Mouse (Mus musculus) cerebellum, adult 2 months (tissue): ENCODE data around the gene Pomgnt2. TPM values are rescaled to one million over a fixed set of nuclear protein-coding genes. Genes with fewer than 3 reads are reported as not detected.

Source experiments
- DNase-seq, 2 experiments: peaks; one replicate each; pipeline ENCODE4 v3.0.0; 2021
- H3K27ac ChIP-seq: fragments of 200-500 bp; 2 replicates; pipeline ENCODE4 v1.5.1; 2012; ENCODE audit warnings: low read length, control low read depth, inconsistent platforms; ENCODE audit not compliant: insufficient read depth
- H3K27me3 ChIP-seq: fragments of 200-500 bp; 2 replicates; pipeline ENCODE4 v1.6.1; 2012; ENCODE audit warnings: inconsistent platforms, mild to moderate bottlenecking, low read length, moderate library complexity; ENCODE audit not compliant: control insufficient read depth, insufficient read depth
- H3K4me1 ChIP-seq: fragments of 200-500 bp; 2 replicates; pipeline ENCODE4 v1.6.1; 2011; ENCODE audit warnings: low read length; ENCODE audit not compliant: control insufficient read depth, insufficient read depth
- H3K4me3 ChIP-seq: fragments of 200-500 bp; replicated peaks from 2 replicates; pipeline ENCODE3; 2011; ENCODE audit warnings: mild to moderate bottlenecking, low read depth, low read length, control low read depth; ENCODE audit not compliant: insufficient read depth
- CTCF ChIP-seq: fragments of 200-500 bp; IDR thresholded peaks from 2 replicates; pipeline ENCODE4 v1.5.1; 2011; ENCODE audit warnings: low read depth, mild to moderate bottlenecking, control low read depth, low read length, moderate library complexity, borderline replicate concordance; ENCODE audit not compliant: insufficient read depth
- POLR2A ChIP-seq: fragments of 200-500 bp; IDR thresholded peaks from 2 replicates; pipeline ENCODE4 v1.6.1; 2011; ENCODE audit warnings: low read length, control low read depth, borderline replicate concordance; ENCODE audit not compliant: insufficient read depth
- WGBS: fragments of 180-500 bp; shearing (Covaris S2); methylation state at CpG from one replicate; pipeline ENCODE4 v1.1.7; 2018; 5-methylcytosine and 5-hydroxymethylcytosine counted together
- polyA plus RNA-seq: library from polyadenylated mRNA; depleted of rRNA; stranded (reverse); fragments of >200 nt; gene quantifications from 2 replicates; pipeline ENCODE4 v1.2.3, GENCODE M21; 2012; rRNA removed

Pomgnt2 gene
- polyA plus RNA-seq: 41.0 and 43.5 TPM in 2 replicates

DNA sequence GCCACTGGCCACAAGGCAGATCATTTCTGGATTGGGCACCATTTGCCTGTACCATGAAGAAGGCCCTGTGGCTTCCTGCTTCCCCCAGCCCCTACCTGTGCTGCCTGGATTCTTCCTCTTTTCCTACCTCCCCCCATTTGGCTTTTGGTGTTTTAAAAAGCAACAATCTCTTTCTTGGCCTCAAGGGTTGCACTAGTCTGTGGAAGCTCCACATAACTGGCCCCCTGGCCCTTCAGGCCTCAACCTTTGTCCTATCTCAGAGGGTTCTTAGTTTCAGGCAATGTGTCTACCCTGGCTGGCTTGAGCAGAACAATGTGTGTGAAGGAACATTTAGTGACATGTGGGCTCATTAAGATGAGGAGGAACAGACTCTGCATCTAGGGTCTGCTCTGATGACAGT is at the start of gene Pomgnt2:
Gene Pomgnt2, minus strand, starts transcription at position 101 of the 400 bp plus-strand sequence.
- no peak for DNase-seq
- no peaks in the 10 kb centered on the region for H3K27me3 ChIP-seq
- no peak for TF ChIP-seq POLR2A
- TF ChIP-seq CTCF: no peak
- peaks cover 16% of the 10 kb centered on the region for H3K4me1 ChIP-seq
- H3K4me3 ChIP-seq: peak within 1 kb of the TSS; percentile 63
- H3K27ac ChIP-seq: no peak within 1 kb of the TSS

GRCm38 (mm10) chr9:122039848-122040247 is 42.9 kb upstream of the Pomgnt2 start:
- Histone ChIP-seq H3K27ac (peak overlapping the region; percentile 99), H3K27me3 (no peaks in the 10 kb centered on the region), H3K4me3 (no peak overlapping the region), H3K4me1 (peaks cover 44% of the 10 kb centered on the region)
- DNase-seq: peak; percentile 38 to 79
- no peak for TF ChIP-seq CTCF
- no peak for TF ChIP-seq POLR2A
- WGBS: 18% methylated on average over 4 of the region's 4 CpGs

- H3K27me3 ChIP-seq: no peaks in the 10 kb centered on the region
- H3K4me1 ChIP-seq: peaks cover 52% of the 10 kb centered on the region
- H3K27ac ChIP-seq: peak overlapping the region; percentile 99; the same call in 1 of the 2 replicates
- DNase-seq: peak; percentile 21 to 52
- no peak overlapping the region for H3K4me3 ChIP-seq
- TF ChIP-seq CTCF (no peak), POLR2A (no peak)
- WGBS: 13% methylated on average over 1 of the region's 1 CpGs
These were observed 41.7 kb upstream of the Pomgnt2 start for GRCm38 (mm10) chr9:122038631-122039030.

DNA sequence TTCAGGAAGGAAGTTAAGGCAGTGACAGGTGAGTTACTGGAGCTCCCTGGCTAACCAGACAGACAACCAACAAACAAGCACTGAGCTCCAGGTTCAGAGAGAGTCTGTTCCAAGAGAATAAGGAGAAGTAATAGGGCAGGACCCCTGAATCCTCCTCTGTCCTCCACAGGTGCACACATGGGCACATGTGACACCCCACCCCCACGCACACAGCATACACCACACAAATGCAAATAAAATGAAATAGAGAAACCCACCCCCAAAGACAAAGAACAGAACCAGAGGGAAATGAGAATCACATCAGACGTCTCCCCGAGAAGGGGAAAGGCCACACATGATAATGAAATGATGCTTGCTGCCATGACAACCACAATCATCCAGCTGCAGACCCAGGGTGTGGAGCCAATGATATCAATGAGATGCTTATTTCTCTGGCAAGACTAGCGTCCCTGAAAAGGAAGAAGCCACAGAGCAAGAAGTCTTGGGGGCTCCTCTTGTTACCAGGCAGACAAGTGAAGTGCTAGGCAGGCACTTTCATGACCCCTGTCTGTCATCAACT is 39.7 kb upstream of the Pomgnt2 start:
- no peak for DNase-seq
- no peaks in the 10 kb centered on the region for H3K27me3 ChIP-seq
- H3K4me1 ChIP-seq: peaks cover 70% of the 10 kb centered on the region
- no peak for TF ChIP-seq POLR2A
- no peak for TF ChIP-seq CTCF
- 84% methylated on average over 4 of the region's 4 CpGs for WGBS
- H3K4me3 ChIP-seq: no peak overlapping the region
- peak overlapping the region; percentile 43; the same call in 1 of the 2 replicates for H3K27ac ChIP-seq

DNA sequence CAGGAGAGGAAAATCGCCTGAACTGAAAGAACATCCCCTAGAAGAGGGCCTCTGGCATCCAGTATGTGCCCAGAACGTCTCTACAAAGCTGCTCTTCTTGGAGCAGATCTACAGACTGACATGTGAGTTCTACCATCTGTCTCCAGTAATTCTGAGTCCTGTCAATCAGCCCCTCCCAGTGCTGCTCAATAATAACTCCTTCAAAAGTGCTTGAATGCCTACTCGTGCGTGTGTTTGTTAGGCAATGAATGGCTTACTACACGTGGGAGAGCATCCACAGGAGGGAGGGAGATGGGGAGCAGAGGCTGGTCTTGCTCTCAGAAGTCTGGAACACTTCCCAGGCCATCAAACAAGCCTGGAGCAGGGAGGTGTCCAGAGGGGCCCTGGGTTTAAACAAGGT is 38.9 kb upstream of the Pomgnt2 start:
- H3K27ac ChIP-seq: peak overlapping the region; percentile 43; the same call in 1 of the 2 replicates
- no peaks in the 10 kb centered on the region for H3K27me3 ChIP-seq
- peak in 1 of 2 experiments; percentile 42 for DNase-seq
- TF ChIP-seq CTCF: no peak
- no peak for TF ChIP-seq POLR2A
- no peak overlapping the region for H3K4me3 ChIP-seq
- peaks cover 78% of the 10 kb centered on the region for H3K4me1 ChIP-seq
- WGBS: 14% methylated on average over 5 of the region's 5 CpGs

DNA sequence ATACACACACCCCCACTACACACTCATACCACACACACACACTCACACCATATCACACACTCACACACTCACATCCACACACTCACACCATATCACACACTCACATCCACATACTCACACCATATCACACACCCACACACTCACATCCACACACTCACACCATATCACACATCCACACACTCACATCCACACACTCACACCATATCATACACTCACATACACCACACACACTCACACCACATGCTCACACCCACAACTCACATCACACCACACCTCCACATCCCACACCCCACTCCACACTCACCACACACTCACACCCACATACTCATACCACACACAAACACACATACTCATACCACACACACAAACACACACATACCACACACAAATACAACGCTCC is 38.0 kb upstream of the Pomgnt2 start:
- H3K4me3 ChIP-seq: no peak overlapping the region
- H3K27ac ChIP-seq: peak overlapping the region; percentile 52
- WGBS: 100% methylated on average over 1 of the region's 1 CpGs
- H3K4me1 ChIP-seq: peaks cover 83% of the 10 kb centered on the region
- DNase-seq: no peak
- no peak for TF ChIP-seq POLR2A
- TF ChIP-seq CTCF: no peak
- H3K27me3 ChIP-seq: no peaks in the 10 kb centered on the region

DNA sequence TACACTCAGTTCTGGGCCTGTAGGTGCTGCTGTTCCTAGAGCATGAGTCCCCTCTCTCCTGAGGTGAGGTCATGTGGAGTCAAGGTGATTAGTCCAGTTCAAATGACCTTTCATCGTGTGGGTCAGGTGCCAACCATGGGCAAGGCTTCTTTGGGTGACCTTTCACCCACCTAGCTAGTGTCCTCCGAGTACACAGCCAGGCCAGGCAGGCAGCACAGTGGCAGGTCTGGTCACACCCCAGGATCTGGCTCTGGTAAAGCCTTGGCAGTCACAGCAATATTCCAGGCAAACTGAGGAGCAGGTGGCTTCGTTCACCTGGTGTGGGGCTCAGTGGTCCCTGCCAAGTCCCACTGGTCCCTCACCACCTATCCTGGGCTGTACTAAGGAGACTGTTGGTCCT is 35.2 kb upstream of the Pomgnt2 start:
- H3K4me1 ChIP-seq: peaks cover 89% of the 10 kb centered on the region
- 4% methylated on average over 3 of the region's 3 CpGs for WGBS
- DNase-seq: peak; percentile 93 to 96
- H3K27me3 ChIP-seq: no peaks in the 10 kb centered on the region
- peak overlapping the region; percentile 94 for H3K27ac ChIP-seq
- TF ChIP-seq POLR2A (no peak), CTCF (peak; percentile 19; the same call in 1 of the 2 replicates)
- H3K4me3 ChIP-seq: no peak overlapping the region

DNA sequence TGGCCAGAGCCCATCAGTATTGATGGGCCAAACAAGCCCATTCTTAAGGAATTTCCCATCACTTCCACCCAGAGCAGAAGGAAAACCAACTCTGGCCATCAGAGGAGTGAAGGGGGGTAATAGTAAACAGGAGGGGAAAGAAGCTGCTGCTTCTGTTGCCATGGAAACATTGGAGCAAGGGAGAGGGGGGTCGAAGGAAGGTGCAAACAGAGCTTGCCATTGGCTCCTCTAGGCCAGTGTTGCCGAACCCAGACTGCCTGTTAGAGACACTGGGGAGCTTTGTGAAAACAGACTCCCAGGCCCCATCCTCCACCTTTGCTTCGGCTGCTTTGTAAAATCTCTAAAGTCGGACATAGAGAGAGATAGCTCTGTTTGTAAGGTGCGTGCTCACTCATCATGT is 33.8 kb upstream of the Pomgnt2 start:
- TF ChIP-seq CTCF (no peak), POLR2A (no peak)
- H3K4me1 ChIP-seq: peaks cover 86% of the 10 kb centered on the region
- H3K4me3 ChIP-seq: no peak overlapping the region
- H3K27ac ChIP-seq: peak overlapping the region; percentile 81
- WGBS: 72% methylated on average over 5 of the region's 5 CpGs
- no peaks in the 10 kb centered on the region for H3K27me3 ChIP-seq
- peak; percentile 5 to 18 for DNase-seq
